Mouse (Mus musculus) megakaryocyte, embryonic 14.5 days (primary cell): ENCODE measurements at regions not wholly inside any gene's neighbourhood (a gene's known extent, or its start where the extent isn't known, plus 50 kb on each side); places are given as distances from the start of the nearest gene placed in this dataset.

Experiments
- H3K27me3 ChIP-seq: replicated peaks from 2 replicates; pipeline ENCODE3; 2012; ENCODE audit warnings: inconsistent platforms
- H3K36me3 ChIP-seq: replicated peaks from 2 replicates; pipeline ENCODE3; 2012; ENCODE audit warnings: low read length, inconsistent platforms, mixed read lengths
- H3K4me1 ChIP-seq: 2 replicates; pipeline ENCODE4 v1.6.1; 2012; ENCODE audit warnings: inconsistent platforms
- H3K4me3 ChIP-seq: replicated peaks from 2 replicates; pipeline ENCODE3; 2012; ENCODE audit warnings: moderate library complexity, mild to moderate bottlenecking, inconsistent platforms
- H3K9me3 ChIP-seq: 2 replicates; pipeline ENCODE4 v1.6.1; 2012; ENCODE audit warnings: inconsistent platforms
- FLI1 ChIP-seq: IDR thresholded peaks from 2 replicates; pipeline ENCODE4 v1.6.1; 2012; ENCODE audit warnings: low read length, inconsistent platforms, mixed read lengths
- GATA1 ChIP-seq: IDR thresholded peaks from 3 replicates; pipeline ENCODE4 v1.6.1; 2012; ENCODE audit warnings: mixed read lengths, low read length, inconsistent platforms, borderline replicate concordance

GRCm38 (mm10) chr19:55985518-55985917 is 243.9 kb downstream of the Tcf7l2 start:
- no peak for TF ChIP-seq FLI1
- TF ChIP-seq GATA1: no peak
- Histone ChIP-seq H3K27me3 (no peaks in the 10 kb centered on the region), H3K4me3 (no peak overlapping the region), H3K9me3 (peaks cover 10% of the 10 kb centered on the region; the same call in 1 of the 2 replicates), H3K36me3 (no peaks in the 10 kb centered on the region), H3K4me1 (no peaks in the 10 kb centered on the region)

GRCm38 (mm10) chr19:55991791-55992726 is 250.4 kb downstream of the Tcf7l2 start:
- Histone ChIP-seq H3K9me3 (peaks cover 3% of the 10 kb centered on the region; the same call in 1 of the 2 replicates), H3K27me3 (no peaks in the 10 kb centered on the region)

GRCm38 (mm10) chr19:55992727-55993066 is 251.1 kb downstream of the Tcf7l2 start:
- Histone ChIP-seq H3K4me3 (no peak overlapping the region), H3K9me3 (peaks cover 10% of the 10 kb centered on the region), H3K27me3 (no peaks in the 10 kb centered on the region), H3K4me1 (no peaks in the 10 kb centered on the region), H3K36me3 (no peaks in the 10 kb centered on the region)
- TF ChIP-seq FLI1: no peak

More at GRCm38 (mm10) chr19:55991791-55992726, 250.4 kb downstream of the Tcf7l2 start:
- H3K4me1 ChIP-seq: no peaks in the 10 kb centered on the region
- no peak overlapping the region for H3K4me3 ChIP-seq
- no peaks in the 10 kb centered on the region for H3K36me3 ChIP-seq
- TF ChIP-seq FLI1 (no peak), GATA1 (no peak)

- TF ChIP-seq GATA1: no peak
- no peak for TF ChIP-seq FLI1
Observed at GRCm38 (mm10) chr19:55995721-55996120, 254.1 kb downstream of the Tcf7l2 start.

GRCm38 (mm10) chr19:55998454-55999180 is 257.0 kb downstream of the Tcf7l2 start:
- Histone ChIP-seq H3K4me3 (no peak overlapping the region), H3K9me3 (peaks cover 19% of the 10 kb centered on the region), H3K36me3 (no peaks in the 10 kb centered on the region), H3K27me3 (no peaks in the 10 kb centered on the region), H3K4me1 (no peaks in the 10 kb centered on the region)
- TF ChIP-seq GATA1: no peak

More at GRCm38 (mm10) chr19:55995721-55996120, 254.1 kb downstream of the Tcf7l2 start:
- peaks cover 16% of the 10 kb centered on the region for H3K9me3 ChIP-seq
- H3K4me1 ChIP-seq: no peaks in the 10 kb centered on the region
- no peak overlapping the region for H3K4me3 ChIP-seq
- H3K27me3 ChIP-seq: no peaks in the 10 kb centered on the region
- H3K36me3 ChIP-seq: no peaks in the 10 kb centered on the region

GRCm38 (mm10) chr19:55999409-55999808 is 257.8 kb downstream of the Tcf7l2 start:
- TF ChIP-seq FLI1 (no peak), GATA1 (no peak)
- Histone ChIP-seq H3K4me3 (no peak overlapping the region), H3K9me3 (peaks cover 19% of the 10 kb centered on the region), H3K36me3 (no peaks in the 10 kb centered on the region), H3K27me3 (no peaks in the 10 kb centered on the region), H3K4me1 (no peaks in the 10 kb centered on the region)

GRCm38 (mm10) chr19:56001428-56001827 is 259.8 kb downstream of the Tcf7l2 start:
- no peak overlapping the region for H3K4me3 ChIP-seq
- no peaks in the 10 kb centered on the region for H3K4me1 ChIP-seq
- no peaks in the 10 kb centered on the region for H3K27me3 ChIP-seq
- TF ChIP-seq FLI1 (no peak), GATA1 (no peak)
- no peaks in the 10 kb centered on the region for H3K36me3 ChIP-seq
- peaks cover 23% of the 10 kb centered on the region for H3K9me3 ChIP-seq

GRCm38 (mm10) chr19:56005886-56006285 is 264.3 kb downstream of the Tcf7l2 start:
- Histone ChIP-seq H3K27me3 (no peaks in the 10 kb centered on the region), H3K9me3 (peaks cover 10% of the 10 kb centered on the region), H3K4me1 (no peaks in the 10 kb centered on the region), H3K36me3 (no peaks in the 10 kb centered on the region), H3K4me3 (no peak overlapping the region)
- TF ChIP-seq FLI1: no peak
- no peak for TF ChIP-seq GATA1

GRCm38 (mm10) chr19:56007433-56007832 is 265.8 kb downstream of the Tcf7l2 start:
- H3K36me3 ChIP-seq: no peaks in the 10 kb centered on the region
- H3K4me1 ChIP-seq: no peaks in the 10 kb centered on the region
- peaks cover 8% of the 10 kb centered on the region for H3K9me3 ChIP-seq
- no peak overlapping the region for H3K4me3 ChIP-seq
- no peaks in the 10 kb centered on the region for H3K27me3 ChIP-seq
- TF ChIP-seq FLI1: no peak
- no peak for TF ChIP-seq GATA1

- Histone ChIP-seq H3K4me1 (no peaks in the 10 kb centered on the region), H3K36me3 (no peaks in the 10 kb centered on the region), H3K9me3 (peaks cover 8% of the 10 kb centered on the region), H3K4me3 (no peak overlapping the region), H3K27me3 (no peaks in the 10 kb centered on the region)
- TF ChIP-seq GATA1 (no peak), FLI1 (no peak)
Observed at GRCm38 (mm10) chr19:56010766-56011165, 269.1 kb downstream of the Tcf7l2 start.
